Mouse (Mus musculus) megakaryocyte progenitor cell, adult 5-6 weeks (primary cell): ENCODE results near the gene Tspyl3. TPM values are rescaled to one million over a fixed set of nuclear protein-coding genes. Genes with fewer than 3 reads are reported as not detected.

Source experiments
- ATAC-seq: replicated peaks from 2 replicates; pipeline ENCODE4 v1.8.0; 2016; ENCODE audit warnings: mild to moderate bottlenecking, moderate TSS enrichment, inconsistent platforms; ENCODE audit not compliant: poor library complexity
- total RNA-seq, 2 experiments: library from RNA; stranded (forward) in 1 of 2; stranded (reverse) in 1 of 2; fragments of 157-497, 149-512 nt in 1 of 2; fragments of 200-1000 nt in 1 of 2; gene quantifications; 2 replicates each; pipeline versions ENCODE4 v1.2.3 to v1.2.4; 2015 to 2017

Tspyl3 gene
- total RNA-seq, 2 experiments from 2014 or later = 8.0 to 8.9 TPM

DNA sequence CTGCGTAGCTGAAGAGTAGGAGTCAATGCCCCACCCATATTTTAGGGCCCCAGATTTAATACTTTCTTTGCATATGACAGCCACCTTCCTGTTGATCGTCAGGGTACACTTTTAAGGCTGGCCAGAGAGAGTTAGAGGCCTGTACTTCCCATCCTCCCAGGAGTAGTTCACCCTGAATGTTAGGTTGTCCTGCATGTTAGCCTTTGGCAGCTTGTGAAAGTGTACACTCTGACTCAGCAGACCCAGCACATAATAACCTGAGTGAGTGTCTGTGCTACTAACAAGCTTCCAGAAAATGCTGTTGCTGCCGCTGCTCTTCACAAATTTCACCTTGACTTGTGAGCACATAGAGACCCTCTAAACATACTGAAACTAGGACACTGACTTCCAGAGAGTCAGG lies 48.1 kb downstream of the Tspyl3 start:
- ATAC-seq = no peak

DNA sequence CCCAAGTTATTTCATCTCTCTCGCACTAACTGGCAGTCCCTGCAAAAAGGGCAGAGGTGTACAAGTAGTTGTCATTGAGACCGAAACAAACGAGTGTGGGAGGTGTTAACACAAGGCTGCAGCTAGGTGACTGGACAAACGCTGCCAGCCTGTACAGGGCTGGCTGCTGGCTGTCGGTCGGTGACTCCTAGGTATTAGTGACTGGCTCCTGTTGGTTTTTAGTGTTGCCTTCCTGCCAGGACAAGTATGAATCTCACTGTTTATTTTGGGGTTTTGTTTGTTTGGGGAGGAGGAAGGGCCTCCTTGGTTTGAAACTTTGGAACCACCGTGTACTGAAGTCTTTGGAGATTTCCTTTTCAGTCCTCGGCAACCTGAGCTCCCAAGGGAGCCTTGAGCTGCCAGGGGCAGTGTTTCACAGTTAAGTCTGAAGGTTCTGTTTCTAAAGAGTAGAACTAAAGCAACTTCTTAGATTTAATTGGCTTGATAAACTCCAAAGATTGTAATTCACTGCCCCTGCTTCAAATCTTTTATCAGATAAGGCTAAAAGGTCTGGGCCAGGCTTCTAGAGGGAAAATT lies 49.2 kb downstream of the Tspyl3 start:
- ATAC-seq = no peak

Other genes with a start within 250 kb of the Tspyl3 start
- gene Pdrg1, start 210.0 kb downstream of the Tspyl3 start, total RNA-seq (2015) = 59.1 and 59.5 TPM in 2 replicates
- 178 and 193 TPM in 2 replicates for gene Pdrg1, start 210.0 kb downstream of the Tspyl3 start, total RNA-seq (2017)
- gene Xkr7, start 193.6 kb downstream of the Tspyl3 start, total RNA-seq (2015) = not detected in 2 replicates
- not detected in 2 replicates for gene Xkr7, start 193.6 kb downstream of the Tspyl3 start, total RNA-seq (2017)
- gene Ccm2l, start 159.5 kb downstream of the Tspyl3 start, total RNA-seq (2015) = 2.5 and 2.8 TPM in 2 replicates
- gene Ccm2l, start 159.5 kb downstream of the Tspyl3 start, total RNA-seq (2017) = 1.2 and 2.2 TPM in 2 replicates
- 16.3 and 17.3 TPM in 2 replicates for gene Hck, start 117.0 kb downstream of the Tspyl3 start, total RNA-seq (2015)
- gene Hck, start 117.0 kb downstream of the Tspyl3 start, total RNA-seq (2017) = 20.1 and 25.7 TPM in 2 replicates
- gene Tm9sf4, start 64.1 kb downstream of the Tspyl3 start, total RNA-seq (2015) = 59.2 and 60.4 TPM in 2 replicates
- gene Tm9sf4, start 64.1 kb downstream of the Tspyl3 start, total RNA-seq (2017) = 65.8 and 89.2 TPM in 2 replicates
- 42.3 and 45.4 TPM in 2 replicates for gene Plagl2, start 16.0 kb upstream of the Tspyl3 start, total RNA-seq (2015)
- 5.6 TPM in 2 replicates for gene Plagl2, start 16.0 kb upstream of the Tspyl3 start, total RNA-seq (2017)
- gene Pofut1, start 16.1 kb upstream of the Tspyl3 start, total RNA-seq (2015) = 14.0 and 14.9 TPM in 2 replicates
- gene Pofut1, start 16.1 kb upstream of the Tspyl3 start, total RNA-seq (2017) = 16.7 and 22.1 TPM in 2 replicates
- 3.6 and 5.5 TPM in 2 replicates for gene Kif3b, start 66.0 kb upstream of the Tspyl3 start, total RNA-seq (2015)
- gene Kif3b, start 66.0 kb upstream of the Tspyl3 start, total RNA-seq (2017) = 9.9 and 11.3 TPM in 2 replicates
- gene Asxl1, start 120.4 kb upstream of the Tspyl3 start, total RNA-seq (2015) = 31.1 and 32.0 TPM in 2 replicates
- gene Asxl1, start 120.4 kb upstream of the Tspyl3 start, total RNA-seq (2017) = 20.0 and 24.1 TPM in 2 replicates